Mouse (Mus musculus): ENCODE results near the gene P3h4.

- TF ChIP-seq CTCF (IDR thresholded peaks at IDR 0.05; ENCODE audit: borderline replicate concordance, insufficient read depth, low read depth, low read length) = no peak
- no peak for TF ChIP-seq POLR2A (IDR thresholded peaks at IDR 0.05; ENCODE audit: borderline replicate concordance, insufficient read depth, low read length)
Measured at GRCm38 (mm10) chr11:100394353-100395074, 20.1 kb downstream of the P3h4 start.

Data from cerebellum, adult 2 months (tissue).